Mouse (Mus musculus): ENCODE measurements around the gene Wdr64. TPM values are rescaled to one million over a fixed set of nuclear protein-coding genes. Genes with fewer than 3 reads are reported as not detected.

Gene Wdr64
- polyA plus RNA-seq, 1 experiment from 2014 or later = not detected

DNA sequence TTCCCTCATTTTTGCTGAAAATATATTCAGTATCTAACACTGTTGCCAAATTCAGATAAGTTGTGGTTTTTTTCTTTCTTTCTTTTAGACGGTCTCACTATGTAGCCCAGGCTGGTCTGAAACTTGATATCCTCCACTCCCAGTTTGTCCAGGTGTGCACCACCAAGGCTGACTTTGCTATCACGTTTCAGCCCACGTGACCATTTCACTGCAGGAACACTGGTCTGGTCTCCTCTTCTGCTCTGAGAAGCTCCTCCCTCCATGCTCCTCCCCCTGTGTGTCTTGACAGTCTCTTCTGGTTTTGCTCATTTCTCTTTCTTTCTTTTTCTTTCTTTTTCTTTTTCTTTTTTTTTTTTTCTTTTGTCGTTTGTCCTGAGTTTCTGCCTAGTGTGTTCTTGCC lies 1.4 kb downstream of the Wdr64 start:
- no peak for DNase-seq
- H3K9ac ChIP-seq (replicated peaks; ENCODE audit: low read length) = no peak overlapping the region
- no peaks in the 10 kb centered on the region for H3K36me3 ChIP-seq (ENCODE audit: control insufficient read depth, insufficient read depth, low read length)
- H3K27ac ChIP-seq (replicated peaks; ENCODE audit: low read depth, low read length) = no peak overlapping the region
- no peak overlapping the region for H3K4me3 ChIP-seq (replicated peaks; ENCODE audit: low read depth, low read length)
- no peak overlapping the region for H3K4me2 ChIP-seq (ENCODE audit: low read length)
- no peaks in the 10 kb centered on the region for H3K9me3 ChIP-seq (ENCODE audit: control insufficient read depth, low read length)
- no peaks in the 10 kb centered on the region for H3K27me3 ChIP-seq (ENCODE audit: control insufficient read depth, insufficient read depth, low read length)
- no peak for ATAC-seq (ENCODE audit: low FRiP score, low TSS enrichment)
- WGBS = 44% methylated on average over 4 of the region's 4 CpGs
- H3K4me1 ChIP-seq (ENCODE audit: control insufficient read depth, insufficient read depth, low read length) = no peaks in the 10 kb centered on the region

DNA sequence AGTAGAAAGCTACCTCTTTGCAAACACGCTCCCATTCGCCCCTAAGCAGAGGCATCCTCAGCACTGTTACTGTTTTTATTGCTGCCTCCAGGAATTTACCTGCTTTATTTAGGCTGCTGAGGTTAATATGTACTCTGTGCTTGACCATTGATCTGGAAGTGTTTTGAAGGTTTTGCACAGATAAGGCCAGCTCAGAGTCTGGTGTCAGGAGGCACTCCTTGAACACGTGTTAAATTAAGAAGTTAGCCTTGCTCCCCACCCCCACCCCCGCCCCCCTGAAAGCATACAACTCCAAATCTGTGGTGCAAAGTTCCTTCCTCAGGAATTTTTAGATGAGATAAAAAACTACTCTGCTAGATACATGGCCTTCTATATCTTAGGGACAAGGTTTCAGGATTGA lies 2.8 kb downstream of the Wdr64 start:
- no peaks in the 10 kb centered on the region for H3K36me3 ChIP-seq (ENCODE audit: control insufficient read depth, insufficient read depth, low read length)
- no peaks in the 10 kb centered on the region for H3K9me3 ChIP-seq (ENCODE audit: control insufficient read depth, low read length)
- no peaks in the 10 kb centered on the region for H3K4me1 ChIP-seq (ENCODE audit: control insufficient read depth, insufficient read depth, low read length)
- no peaks in the 10 kb centered on the region for H3K27me3 ChIP-seq (ENCODE audit: control insufficient read depth, insufficient read depth, low read length)
- 88% methylated on average over 4 of the region's 4 CpGs for WGBS
- H3K4me2 ChIP-seq (ENCODE audit: low read length) = no peak overlapping the region
- H3K27ac ChIP-seq (replicated peaks; ENCODE audit: low read depth, low read length) = no peak overlapping the region
- no peak overlapping the region for H3K9ac ChIP-seq (replicated peaks; ENCODE audit: low read length)
- no peak for DNase-seq
- H3K4me3 ChIP-seq (replicated peaks; ENCODE audit: low read depth, low read length) = no peak overlapping the region
- ATAC-seq (ENCODE audit: low FRiP score, low TSS enrichment) = no peak

DNA sequence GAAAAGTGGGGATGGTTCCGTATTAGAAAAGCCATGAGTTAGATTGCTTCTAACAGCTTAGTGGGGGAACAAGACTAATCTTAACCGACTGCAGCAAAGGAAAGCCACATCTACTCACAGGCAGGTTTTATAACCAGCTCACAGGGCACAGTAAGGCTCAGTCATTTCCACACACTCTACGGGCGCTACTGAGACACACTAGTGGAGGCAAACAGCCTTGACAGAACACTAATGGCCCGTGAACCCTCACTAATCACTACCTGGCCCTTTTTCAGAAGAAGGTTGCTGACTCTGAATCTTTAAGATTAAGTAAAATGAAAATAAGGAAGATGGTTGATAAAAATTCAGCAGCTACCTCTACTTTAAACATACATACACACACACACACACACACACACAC lies 9.2 kb downstream of the Wdr64 start:
- no peak overlapping the region for H3K4me2 ChIP-seq (ENCODE audit: low read length)
- H3K9me3 ChIP-seq (ENCODE audit: control insufficient read depth, low read length) = no peaks in the 10 kb centered on the region
- 75% methylated on average over 5 of the region's 5 CpGs for WGBS
- no peaks in the 10 kb centered on the region for H3K4me1 ChIP-seq (ENCODE audit: control insufficient read depth, insufficient read depth, low read length)
- DNase-seq (peak; percentile 2), ATAC-seq (ENCODE audit: low FRiP score, low TSS enrichment) (no peak)
- H3K27ac ChIP-seq (replicated peaks; ENCODE audit: low read depth, low read length) = no peak overlapping the region
- no peaks in the 10 kb centered on the region for H3K27me3 ChIP-seq (ENCODE audit: control insufficient read depth, insufficient read depth, low read length)
- no peak overlapping the region for H3K4me3 ChIP-seq (replicated peaks; ENCODE audit: low read depth, low read length)
- no peak overlapping the region for H3K9ac ChIP-seq (replicated peaks; ENCODE audit: low read length)
- no peaks in the 10 kb centered on the region for H3K36me3 ChIP-seq (ENCODE audit: control insufficient read depth, insufficient read depth, low read length)

DNA sequence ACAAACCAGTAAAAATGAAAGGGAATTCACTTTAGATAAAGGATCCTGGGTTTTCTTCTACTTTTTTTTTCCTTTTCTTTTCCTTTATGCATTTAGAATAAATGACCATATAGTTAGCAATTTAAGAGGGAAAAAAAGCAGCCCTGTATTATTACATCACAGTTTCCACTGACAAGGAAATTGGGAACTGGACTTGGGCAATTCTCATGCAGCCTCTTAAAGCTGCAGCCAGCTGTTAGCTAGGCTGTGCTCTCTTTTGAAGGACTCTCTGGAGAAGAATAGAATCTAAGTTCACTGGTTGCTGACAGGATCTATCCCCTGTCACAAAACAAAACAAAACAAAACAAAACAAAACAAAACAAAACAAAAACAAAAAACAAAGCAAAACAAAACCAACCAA lies 9.6 kb downstream of the Wdr64 start:
- Histone ChIP-seq H3K9me3 (ENCODE audit: control insufficient read depth, low read length) (no peaks in the 10 kb centered on the region), H3K9ac (replicated peaks; ENCODE audit: low read length) (no peak overlapping the region), H3K4me2 (ENCODE audit: low read length) (no peak overlapping the region), H3K36me3 (ENCODE audit: control insufficient read depth, insufficient read depth, low read length) (no peaks in the 10 kb centered on the region), H3K4me3 (replicated peaks; ENCODE audit: low read depth, low read length) (no peak overlapping the region), H3K27me3 (ENCODE audit: control insufficient read depth, insufficient read depth, low read length) (no peaks in the 10 kb centered on the region), H3K27ac (replicated peaks; ENCODE audit: low read depth, low read length) (no peak overlapping the region), H3K4me1 (ENCODE audit: control insufficient read depth, insufficient read depth, low read length) (no peaks in the 10 kb centered on the region)
- DNase-seq (no peak), ATAC-seq (ENCODE audit: low FRiP score, low TSS enrichment) (no peak)

DNA sequence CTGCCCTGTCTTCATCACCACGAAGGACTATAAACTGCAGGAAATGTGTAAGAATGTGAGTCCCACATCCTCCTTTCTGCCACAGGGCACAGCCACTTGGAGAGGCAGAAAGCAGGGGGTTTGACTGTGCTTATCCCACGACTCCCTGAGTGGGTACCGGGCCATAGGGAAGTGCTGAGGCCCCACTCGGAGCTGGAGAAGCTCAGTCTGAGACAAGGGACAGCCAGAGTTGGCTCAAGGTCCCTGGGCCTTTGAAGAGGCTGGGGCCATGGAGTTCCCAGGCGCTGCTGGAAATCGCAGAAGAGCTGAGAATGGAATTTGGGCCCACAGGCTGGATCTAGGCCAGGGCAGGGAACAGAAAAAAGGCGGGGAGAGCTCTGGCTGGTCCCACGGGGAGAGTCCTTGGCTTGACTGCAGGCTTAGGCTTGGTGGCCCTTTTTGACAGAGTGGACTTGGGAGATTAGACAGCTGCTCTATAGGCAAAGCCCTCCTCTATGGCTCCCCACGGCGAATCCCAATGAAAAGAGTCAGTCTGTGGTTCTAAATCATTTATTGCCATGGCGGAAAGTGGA lies 14.0 kb downstream of the Wdr64 start:
- no peaks in the 10 kb centered on the region for H3K36me3 ChIP-seq (ENCODE audit: control insufficient read depth, insufficient read depth, low read length)

DNA sequence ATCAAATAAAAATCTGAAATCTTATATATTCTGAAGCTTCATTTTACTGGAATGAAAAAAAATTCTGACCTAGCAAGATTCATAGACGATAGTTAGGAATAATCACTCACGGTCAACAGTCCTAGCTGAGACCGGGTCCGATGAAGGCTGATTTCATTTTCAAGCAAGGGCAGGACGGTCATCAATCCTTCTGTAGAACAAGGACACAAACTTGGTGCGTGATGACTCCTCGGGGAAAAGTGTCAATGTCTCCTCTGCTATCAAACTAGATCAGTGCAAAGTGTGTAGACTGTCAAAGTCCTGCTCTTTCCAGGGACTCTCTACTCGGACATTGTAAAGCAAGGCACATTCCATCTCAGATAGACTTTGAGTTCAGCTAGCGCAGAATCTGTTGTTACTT lies 18.4 kb downstream of the Wdr64 start:
- 95% methylated on average over 9 of the region's 9 CpGs for WGBS
- H3K27me3 ChIP-seq (ENCODE audit: control insufficient read depth, insufficient read depth, low read length) = no peaks in the 10 kb centered on the region
- H3K4me3 ChIP-seq (replicated peaks; ENCODE audit: low read depth, low read length) = no peak overlapping the region
- no peaks in the 10 kb centered on the region for H3K36me3 ChIP-seq (ENCODE audit: control insufficient read depth, insufficient read depth, low read length)
- H3K4me1 ChIP-seq (ENCODE audit: control insufficient read depth, insufficient read depth, low read length) = no peaks in the 10 kb centered on the region
- no peak overlapping the region for H3K27ac ChIP-seq (replicated peaks; ENCODE audit: low read depth, low read length)
- H3K4me2 ChIP-seq (ENCODE audit: low read length) = no peak overlapping the region
- no peaks in the 10 kb centered on the region for H3K9me3 ChIP-seq (ENCODE audit: control insufficient read depth, low read length)
- no peak overlapping the region for H3K9ac ChIP-seq (replicated peaks; ENCODE audit: low read length)
- no peak for ATAC-seq (ENCODE audit: low FRiP score, low TSS enrichment)
- no peak for DNase-seq

More for the DNA sequence above, 14.0 kb downstream of the Wdr64 start:
- DNase-seq = no peak
- H3K9ac ChIP-seq (replicated peaks; ENCODE audit: low read length) = no peak overlapping the region
- no peaks in the 10 kb centered on the region for H3K4me1 ChIP-seq (ENCODE audit: control insufficient read depth, insufficient read depth, low read length)
- H3K27ac ChIP-seq (replicated peaks; ENCODE audit: low read depth, low read length) = no peak overlapping the region
- no peaks in the 10 kb centered on the region for H3K27me3 ChIP-seq (ENCODE audit: control insufficient read depth, insufficient read depth, low read length)
- no peaks in the 10 kb centered on the region for H3K9me3 ChIP-seq (ENCODE audit: control insufficient read depth, low read length)
- 73% methylated on average over 11 of the region's 11 CpGs for WGBS
- no peak overlapping the region for H3K4me3 ChIP-seq (replicated peaks; ENCODE audit: low read depth, low read length)
- H3K4me2 ChIP-seq (ENCODE audit: low read length) = no peak overlapping the region
- no peak for ATAC-seq (ENCODE audit: low FRiP score, low TSS enrichment)

DNA sequence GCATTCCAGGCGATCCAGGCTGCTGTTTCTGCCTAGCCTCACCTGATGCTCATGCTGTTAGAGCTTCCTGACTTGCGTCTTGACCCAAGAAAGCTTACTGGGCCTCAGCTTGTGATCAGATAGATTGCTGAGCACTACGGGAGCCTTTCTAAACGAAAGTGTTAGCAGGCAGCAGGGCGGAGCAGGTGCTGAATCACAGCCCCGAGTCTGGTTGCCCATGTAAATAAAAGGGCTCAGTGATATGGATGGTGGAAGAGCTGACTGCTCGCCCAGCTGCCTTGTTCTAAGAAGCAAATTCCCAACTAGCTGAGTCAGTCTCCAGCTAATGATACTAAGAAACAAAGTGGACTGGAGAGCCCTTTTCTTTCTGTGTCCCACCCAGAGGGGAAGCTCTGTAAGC lies 27.4 kb downstream of the Wdr64 start:
- Histone ChIP-seq H3K4me1 (ENCODE audit: control insufficient read depth, insufficient read depth, low read length) (peaks cover 4% of the 10 kb centered on the region; the same call in 1 of the 2 replicates), H3K9me3 (ENCODE audit: control insufficient read depth, low read length) (no peaks in the 10 kb centered on the region), H3K27ac (replicated peaks; ENCODE audit: low read depth, low read length) (no peak overlapping the region), H3K27me3 (ENCODE audit: control insufficient read depth, insufficient read depth, low read length) (no peaks in the 10 kb centered on the region), H3K9ac (replicated peaks; ENCODE audit: low read length) (no peak overlapping the region), H3K36me3 (ENCODE audit: control insufficient read depth, insufficient read depth, low read length) (no peaks in the 10 kb centered on the region), H3K4me2 (ENCODE audit: low read length) (no peak overlapping the region), H3K4me3 (replicated peaks; ENCODE audit: low read depth, low read length) (no peak overlapping the region)
- ATAC-seq (ENCODE audit: low FRiP score, low TSS enrichment) (no peak), DNase-seq (peak; percentile 2)
- WGBS = 50% methylated on average over 7 of the region's 7 CpGs

DNA sequence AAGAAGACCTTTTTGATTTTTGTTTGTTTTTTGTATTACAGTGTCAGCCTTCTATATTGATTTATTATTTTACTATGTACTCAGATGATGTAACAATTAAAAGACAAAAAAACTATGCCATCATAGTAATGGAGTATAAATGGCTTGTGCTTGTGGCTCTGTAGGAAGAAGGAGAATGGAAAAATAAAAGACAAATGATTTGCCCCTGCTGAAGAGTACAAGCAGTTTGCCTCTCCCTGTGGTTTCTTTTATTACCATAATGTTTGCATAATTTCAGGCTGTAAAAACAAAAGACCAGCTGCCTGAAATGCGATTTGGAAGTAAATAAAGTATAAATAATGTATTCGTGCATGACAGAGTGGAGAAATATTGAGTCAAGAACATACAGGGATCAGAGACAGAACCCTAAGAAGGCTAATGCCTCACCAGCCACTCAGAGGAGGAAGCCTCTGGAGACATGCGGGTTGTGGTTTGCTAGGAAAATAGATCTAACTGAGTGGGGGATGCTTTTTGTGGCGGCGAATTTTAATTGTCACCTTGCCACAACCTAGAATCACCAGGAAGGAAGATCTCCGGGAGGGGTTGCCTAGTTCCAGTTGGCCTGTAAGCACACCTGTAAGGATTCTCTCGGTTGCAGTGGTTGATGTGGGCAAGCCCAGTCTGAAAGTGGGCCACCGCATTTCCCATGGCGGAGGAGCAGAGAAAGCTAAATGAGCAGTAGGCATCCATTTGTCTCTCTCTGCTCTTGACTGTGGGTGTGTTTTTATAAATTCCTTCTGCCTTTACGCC lies 56.4 kb downstream of the Wdr64 start:
- Histone ChIP-seq H3K27me3 (ENCODE audit: control insufficient read depth, insufficient read depth, low read length) (no peaks in the 10 kb centered on the region), H3K4me2 (ENCODE audit: low read length) (no peak overlapping the region), H3K9me3 (ENCODE audit: control insufficient read depth, low read length) (no peaks in the 10 kb centered on the region), H3K9ac (replicated peaks; ENCODE audit: low read length) (no peak overlapping the region), H3K36me3 (ENCODE audit: control insufficient read depth, insufficient read depth, low read length) (no peaks in the 10 kb centered on the region), H3K4me1 (ENCODE audit: control insufficient read depth, insufficient read depth, low read length) (no peaks in the 10 kb centered on the region), H3K4me3 (replicated peaks; ENCODE audit: low read depth, low read length) (no peak overlapping the region), H3K27ac (replicated peaks; ENCODE audit: low read depth, low read length) (no peak overlapping the region)
- ATAC-seq (ENCODE audit: low FRiP score, low TSS enrichment) (no peak), DNase-seq (peak; percentile 11)
- WGBS = 78% methylated on average over 10 of the region's 10 CpGs

DNA sequence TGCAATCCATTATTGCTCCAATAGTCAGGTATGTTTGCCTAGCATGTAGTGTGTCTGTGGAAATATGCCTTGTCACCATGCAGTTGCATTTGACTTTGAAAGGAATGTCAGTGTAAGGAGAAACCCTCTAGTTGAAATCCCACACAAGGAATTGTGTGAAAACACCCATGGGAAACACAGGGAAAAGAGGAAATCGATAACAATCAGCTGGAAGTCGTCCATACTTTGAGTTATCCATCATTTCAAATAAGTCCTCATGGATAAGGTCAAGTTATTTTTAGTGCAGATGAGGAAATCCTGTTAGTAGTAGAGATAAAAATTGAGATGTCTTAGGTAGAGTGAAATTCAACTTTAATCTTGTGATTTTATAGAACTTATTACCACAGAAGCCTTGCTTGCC lies 96.3 kb downstream of the Wdr64 start:
- 81% methylated on average over 2 of the region's 2 CpGs for WGBS
- Histone ChIP-seq H3K9me3 (ENCODE audit: control insufficient read depth, low read length) (no peaks in the 10 kb centered on the region), H3K4me1 (ENCODE audit: control insufficient read depth, insufficient read depth, low read length) (no peaks in the 10 kb centered on the region), H3K9ac (replicated peaks; ENCODE audit: low read length) (no peak overlapping the region), H3K4me3 (replicated peaks; ENCODE audit: low read depth, low read length) (no peak overlapping the region), H3K27ac (replicated peaks; ENCODE audit: low read depth, low read length) (no peak overlapping the region), H3K4me2 (ENCODE audit: low read length) (no peak overlapping the region), H3K27me3 (ENCODE audit: control insufficient read depth, insufficient read depth, low read length) (no peaks in the 10 kb centered on the region), H3K36me3 (ENCODE audit: control insufficient read depth, insufficient read depth, low read length) (no peaks in the 10 kb centered on the region)
- DNase-seq (no peak), ATAC-seq (ENCODE audit: low FRiP score, low TSS enrichment) (no peak)

Data from midbrain, embryonic 14.5 days (tissue).